Mouse (Mus musculus) macrophage (primary cell): ENCODE measurements around the gene Zfp652. TPM values are rescaled to one million over a fixed set of nuclear protein-coding genes. Genes with fewer than 3 reads are reported as not detected.
"Not testable (repeated sequence)": the region's sequence is repeated elsewhere in the genome, so short reads cannot be mapped to it uniquely, and the experiment has no call there.

ENCODE experiments used
- H3K27ac ChIP-seq: fragments of 350-480 bp; formaldehyde crosslinking; 2 replicates; pipeline ENCODE4 v1.9.0; 2021
- H3K36me3 ChIP-seq: fragments of 350-480 bp; formaldehyde crosslinking; 2 replicates; pipeline ENCODE4 v1.9.0; 2021; ENCODE audit errors: inconsistent target
- H3K4me3 ChIP-seq: fragments of 350-480 bp; formaldehyde crosslinking; 2 replicates; pipeline ENCODE4 v1.9.0; 2021; ENCODE audit errors: inconsistent target
- H3K79me2 ChIP-seq: fragments of 350-480 bp; formaldehyde crosslinking; 2 replicates; pipeline ENCODE4 v1.9.0; 2021; ENCODE audit errors: inconsistent target
- WGBS: methylation state at CpG from one replicate; pipeline ENCODE4 v1.1.7; 2026; ENCODE audit warnings: inconsistent platforms; ENCODE audit not compliant: missing documents; 5-methylcytosine and 5-hydroxymethylcytosine counted together
- polyA plus RNA-seq: library from polyadenylated mRNA; stranded (reverse); fragments of 250-400 nt; gene quantifications from 3 replicates; pipeline ENCODE4 v1.2.4, GENCODE M21; 2018; ENCODE audit warnings: inconsistent platforms
- total RNA-seq, 78 experiments: library from RNA; depleted of rRNA; stranded (reverse); fragments of 250-400 nt; gene quantifications; 1 replicate in 9 of 78; 2 replicates in 24 of 78; 3 replicates in 43 of 78; 4 replicates in 2 of 78; pipeline ENCODE4 v1.2.4; 2018; ENCODE audit warnings: inconsistent platforms in 56 of 78

Zfp652 gene
- total RNA-seq (2018; cell fraction: chromatin; rRNA removed), result 10 to 100 TPM in 20 of 26 experiments, 1 to 10 TPM in 6; 3.0 to 59.5 (median 33.4) TPM
- 10 to 100 TPM in 24 of 26 experiments, 1 to 10 TPM in 2; 6.1 to 53.2 (median 16.7) TPM for total RNA-seq (2018; cell fraction: cytosol; rRNA removed)
- 10 to 100 TPM in 22 of 26 experiments, 1 to 10 TPM in 4; 7.5 to 68.1 (median 28.6) TPM for total RNA-seq (2018; cell fraction: nucleus; rRNA removed)
- 17.9 to 26.2 TPM (median 25.2 TPM) in 3 replicates for polyA plus RNA-seq

DNA sequence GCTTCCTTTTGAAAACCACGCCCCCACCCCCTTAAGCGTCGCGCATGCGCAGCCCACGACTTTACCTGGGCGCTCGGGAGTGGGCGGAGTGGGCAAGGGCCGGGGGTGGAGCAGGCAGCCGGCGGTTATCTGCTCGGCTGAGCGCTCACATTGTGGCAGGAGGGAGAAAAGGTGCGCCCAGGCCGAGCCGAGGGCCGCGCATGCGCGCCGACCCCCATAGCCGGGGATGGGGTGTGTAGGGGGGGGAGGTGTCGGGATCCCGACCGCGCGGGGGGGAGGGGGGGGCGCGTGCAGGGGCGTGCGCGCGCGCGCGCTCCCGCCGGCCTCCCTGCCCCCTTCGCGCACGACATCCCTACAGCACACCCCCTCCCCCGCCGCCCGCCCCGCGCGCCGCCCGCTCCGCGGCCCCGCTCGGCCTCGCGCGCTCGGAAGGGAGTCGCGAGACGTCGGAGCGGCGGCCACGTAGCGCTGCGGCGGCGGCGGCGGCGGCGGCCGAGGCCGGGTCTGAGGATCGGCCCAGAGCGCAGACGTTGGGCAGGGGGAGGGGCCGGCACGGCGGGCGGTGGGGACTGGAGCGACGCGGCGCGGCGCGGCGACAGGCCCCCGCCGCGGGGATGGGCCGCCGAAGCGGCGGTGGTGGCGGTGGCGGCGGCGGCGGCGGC, at the start of gene Zfp652:
Gene Zfp652 (plus strand): TSS at position 111 of the 662 bp plus-strand sequence.
- no peaks in the 10 kb centered on the region for H3K36me3 ChIP-seq
- peak within 1 kb of the TSS; percentile 87 for H3K27ac ChIP-seq
- H3K4me3 ChIP-seq, result peak within 1 kb of the TSS; percentile 71
- peaks cover 43% of the 10 kb centered on the region for H3K79me2 ChIP-seq
- 0% methylated on average over 44 of the region's 103 CpGs for WGBS

DNA sequence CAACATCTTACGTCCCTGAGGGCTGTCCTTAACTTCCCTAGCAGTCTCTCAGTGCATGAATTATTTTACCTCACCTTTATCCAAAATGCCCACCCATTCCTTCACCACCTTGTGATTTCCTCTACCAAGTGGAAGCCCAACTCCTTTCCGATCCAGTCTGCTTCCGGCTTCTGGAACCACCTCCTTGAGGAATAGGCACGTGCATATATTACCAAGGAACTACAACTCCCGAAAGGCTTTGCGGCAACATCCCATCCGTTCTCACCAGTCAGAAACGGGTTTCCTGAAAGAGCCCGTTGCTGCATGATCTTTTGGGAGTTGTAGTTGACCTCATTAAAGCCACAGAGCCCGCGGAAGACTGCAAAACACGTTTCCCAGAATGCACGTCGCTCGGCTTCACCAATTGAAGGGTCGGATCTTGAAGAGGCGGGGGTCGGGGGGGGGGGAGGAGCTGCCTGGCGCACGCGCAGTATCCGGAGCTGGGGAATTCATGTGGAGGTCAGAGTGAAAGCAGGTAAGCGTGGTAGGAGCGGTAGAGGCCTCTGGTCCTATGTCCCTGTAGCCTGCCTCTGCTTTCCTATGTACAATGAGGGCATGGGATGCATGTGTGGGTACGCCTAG, 45.8 kb upstream of the Zfp652 start, which contains the start of gene Phb:
Gene Phb (plus strand): TSS at position 429 of the 621 bp plus-strand sequence.
- Histone ChIP-seq H3K27ac (peak within 1 kb of the TSS; percentile 50), H3K79me2 (peaks cover 17% of the 10 kb centered on the region), H3K36me3 (peaks cover 18% of the 10 kb centered on the region; the same call in 1 of the 2 replicates), H3K4me3 (peak within 1 kb of the TSS; percentile 97)
- 3% methylated on average over 24 of the region's 25 CpGs for WGBS

DNA sequence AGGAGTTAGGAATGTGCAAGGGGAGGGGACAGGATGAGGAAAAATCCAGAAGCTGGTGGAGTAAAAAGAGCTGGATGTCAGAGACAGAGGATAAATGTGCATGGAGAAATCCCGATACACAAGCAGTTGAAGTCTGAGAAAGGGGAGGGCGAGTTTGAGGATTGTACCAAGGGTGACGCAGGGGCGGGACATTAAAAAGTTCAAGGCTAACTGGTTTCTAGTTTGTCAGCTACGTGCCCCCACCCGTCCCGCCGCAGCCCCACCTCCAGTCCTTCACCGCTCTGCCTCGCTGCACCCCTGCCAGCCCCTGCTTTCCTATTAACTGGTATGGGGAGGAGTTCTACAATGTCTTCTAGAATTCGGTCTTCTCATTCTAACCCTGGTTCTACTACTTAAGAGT, 45.3 kb upstream of the Zfp652 start:
- Histone ChIP-seq H3K4me3 (peak overlapping the region; percentile 97), H3K79me2 (peaks cover 17% of the 10 kb centered on the region), H3K27ac (peak overlapping the region; percentile 39), H3K36me3 (peaks cover 23% of the 10 kb centered on the region; the same call in 1 of the 2 replicates)
- WGBS, result 1% methylated on average over 11 of the region's 11 CpGs

DNA sequence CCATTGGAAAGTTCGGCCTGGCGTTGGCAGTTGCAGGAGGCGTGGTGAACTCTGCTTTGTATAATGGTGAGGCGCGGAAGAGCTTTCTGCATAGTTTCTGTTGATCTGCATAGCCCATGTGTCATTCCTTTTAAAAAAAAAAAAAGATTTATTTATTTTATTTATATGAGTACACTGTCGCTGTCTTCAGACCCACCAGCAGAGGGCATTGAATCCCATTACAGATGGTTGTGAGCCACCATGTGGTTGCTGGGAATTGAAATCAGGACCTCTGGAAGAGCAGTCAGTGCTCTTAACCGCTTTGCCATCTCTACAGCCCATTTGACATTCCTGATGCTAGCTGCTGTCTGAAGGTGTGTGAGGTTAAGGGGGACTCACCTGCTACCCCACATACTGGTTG, 44.4 kb upstream of the Zfp652 start:
- Histone ChIP-seq H3K36me3 (peaks cover 28% of the 10 kb centered on the region; the same call in 1 of the 2 replicates), H3K79me2 (peaks cover 17% of the 10 kb centered on the region)
- H3K4me3 ChIP-seq, H3K27ac ChIP-seq: not testable (repeated sequence)
- WGBS, result 96% methylated on average over 7 of the region's 7 CpGs

DNA sequence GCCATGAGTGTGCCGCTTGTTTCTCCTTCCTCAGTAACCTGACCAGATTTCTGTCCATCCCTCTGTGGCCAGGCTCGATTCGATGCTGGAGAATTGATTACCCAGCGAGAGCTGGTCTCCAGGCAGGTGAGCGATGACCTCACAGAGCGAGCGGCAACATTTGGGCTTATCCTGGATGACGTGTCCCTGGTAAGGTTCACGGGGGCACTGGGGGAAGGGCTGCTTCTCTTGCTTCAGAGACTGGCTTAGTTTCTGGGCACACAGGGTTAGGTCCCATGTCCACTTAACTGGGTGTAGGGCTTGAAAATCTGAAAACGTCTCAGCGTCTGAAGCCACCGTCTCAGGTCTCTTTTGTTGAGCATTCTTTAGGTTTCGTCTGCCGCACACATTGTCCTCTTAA, 37.0 kb upstream of the Zfp652 start:
- peaks cover 68% of the 10 kb centered on the region; the same call in 1 of the 2 replicates for H3K36me3 ChIP-seq

DNA sequence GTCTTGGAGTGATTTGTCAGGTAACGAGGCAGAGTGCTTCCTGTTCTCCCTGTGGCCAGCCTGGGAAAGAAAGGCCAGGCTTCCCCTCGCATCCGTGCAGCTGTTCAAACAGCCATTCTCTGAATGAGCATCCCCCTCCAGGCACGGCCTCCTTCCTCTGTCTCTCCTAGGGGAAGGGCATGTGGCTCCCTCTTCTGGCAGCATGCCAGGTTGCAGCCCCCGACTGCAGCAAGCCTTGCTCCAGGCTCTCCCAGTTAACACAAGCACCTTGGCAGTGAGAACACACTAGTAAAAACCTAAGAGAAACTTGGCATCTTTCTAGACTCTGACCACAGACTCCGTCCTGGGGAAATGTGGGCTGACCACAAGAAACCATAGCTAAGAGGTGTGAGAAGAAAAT, 36.2 kb upstream of the Zfp652 start:
- no peak overlapping the region for H3K4me3 ChIP-seq
- no peak overlapping the region for H3K27ac ChIP-seq
- WGBS, result 58% methylated on average over 6 of the region's 6 CpGs
- no peaks in the 10 kb centered on the region for H3K79me2 ChIP-seq
- peaks cover 61% of the 10 kb centered on the region; the same call in 1 of the 2 replicates for H3K36me3 ChIP-seq

More for the DNA sequence above, 37.0 kb upstream of the Zfp652 start:
- no peak overlapping the region for H3K27ac ChIP-seq
- H3K79me2 ChIP-seq, result no peaks in the 10 kb centered on the region
- WGBS, result 88% methylated on average over 9 of the region's 14 CpGs
- H3K4me3 ChIP-seq, result no peak overlapping the region

DNA sequence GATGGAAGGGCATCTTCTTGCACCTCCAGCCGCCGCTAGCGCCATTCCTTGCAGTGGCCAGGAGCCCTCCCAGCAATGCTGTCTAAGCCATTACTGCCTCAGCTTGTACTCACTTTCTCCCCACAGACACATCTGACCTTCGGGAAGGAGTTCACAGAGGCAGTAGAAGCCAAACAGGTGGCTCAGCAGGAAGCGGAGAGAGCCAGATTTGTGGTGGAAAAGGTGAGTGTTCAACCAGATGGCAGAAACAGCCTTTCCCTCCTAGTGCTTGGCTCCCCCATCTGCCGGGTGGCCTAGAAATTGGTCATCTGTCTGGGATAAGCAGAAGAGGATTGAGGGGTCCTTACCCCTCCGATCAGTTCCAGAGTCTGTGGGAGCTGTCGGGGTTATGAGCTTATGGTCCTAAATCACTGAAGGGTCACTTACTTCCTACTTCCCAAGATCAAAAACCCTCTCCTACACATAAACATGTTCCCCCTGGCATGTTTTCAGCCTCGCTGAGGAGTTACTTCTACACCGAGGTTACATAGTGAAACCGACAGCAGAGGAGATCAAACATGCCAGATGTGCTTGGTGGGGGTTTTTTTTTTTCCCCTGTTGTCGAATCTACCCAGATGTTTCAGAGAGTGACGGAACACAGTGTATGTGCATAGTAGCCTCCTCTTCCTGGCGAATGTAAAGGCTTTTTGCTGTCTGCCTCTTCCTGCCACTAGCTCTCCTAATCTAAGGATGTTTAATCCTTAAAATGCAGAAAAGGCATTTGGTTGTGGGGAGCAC, 34.4 kb upstream of the Zfp652 start:
- Histone ChIP-seq H3K4me3 (no peak overlapping the region), H3K27ac (no peak overlapping the region), H3K36me3 (peaks cover 48% of the 10 kb centered on the region; the same call in 1 of the 2 replicates), H3K79me2 (no peaks in the 10 kb centered on the region)
- 96% methylated on average over 14 of the region's 14 CpGs for WGBS

DNA sequence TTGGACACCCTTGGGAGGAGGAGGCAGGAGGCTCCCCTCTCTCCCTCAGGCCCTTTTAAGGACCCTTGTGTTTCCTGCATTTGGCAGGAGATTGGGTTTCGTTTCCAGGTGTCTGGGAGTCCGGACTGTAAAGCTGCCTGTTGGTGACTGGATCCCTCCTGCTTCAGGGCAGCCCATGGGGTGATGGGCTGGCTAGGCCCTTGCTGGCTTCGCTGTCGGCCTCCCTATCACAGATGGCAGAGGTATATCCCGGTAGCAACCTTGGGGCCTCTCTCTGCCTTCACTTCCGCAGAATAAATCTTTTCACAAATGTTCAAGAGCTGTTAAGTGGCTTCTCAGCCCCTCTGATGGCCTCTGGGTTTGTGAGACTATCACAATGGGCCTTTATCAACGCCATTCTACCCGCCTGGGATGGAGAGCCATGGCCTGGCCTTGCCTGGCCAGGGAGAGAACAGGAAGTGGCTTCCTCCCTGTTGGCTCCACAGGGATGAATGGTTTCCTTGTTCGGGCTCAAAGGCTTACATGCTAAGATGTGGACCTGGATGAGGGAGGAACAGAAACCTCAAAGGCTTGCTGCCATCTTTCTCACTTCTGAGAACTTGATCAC, 30.4 kb upstream of the Zfp652 start:
- no peaks in the 10 kb centered on the region for H3K79me2 ChIP-seq
- peaks cover 30% of the 10 kb centered on the region; the same call in 1 of the 2 replicates for H3K36me3 ChIP-seq
- no peak overlapping the region for H3K4me3 ChIP-seq
- no peak overlapping the region for H3K27ac ChIP-seq
- 84% methylated on average over 8 of the region's 9 CpGs for WGBS

DNA sequence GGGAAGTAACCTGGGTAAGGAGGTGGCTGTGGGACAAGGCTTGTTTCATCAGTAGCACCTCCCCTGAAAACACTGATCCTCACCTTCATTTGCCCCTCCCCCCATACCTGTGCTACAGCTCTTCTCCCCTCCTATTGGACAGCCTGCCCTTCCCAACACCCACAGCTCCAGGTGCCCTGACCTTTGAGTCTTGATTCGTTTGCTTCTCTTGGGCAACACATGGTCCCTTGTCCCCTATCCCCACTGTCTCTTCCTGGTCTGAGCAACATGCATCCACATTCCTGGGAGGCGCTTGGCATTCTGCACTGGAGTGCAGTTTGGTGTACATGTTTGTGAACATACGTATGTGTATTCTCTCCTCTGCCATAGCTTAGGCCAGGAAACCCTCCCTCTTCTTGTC, 29.5 kb upstream of the Zfp652 start:
- H3K79me2 ChIP-seq, result no peaks in the 10 kb centered on the region
- no peak overlapping the region for H3K4me3 ChIP-seq
- no peak overlapping the region for H3K27ac ChIP-seq
- WGBS, result 92% methylated on average over 3 of the region's 3 CpGs
- H3K36me3 ChIP-seq, result peaks cover 21% of the 10 kb centered on the region; the same call in 1 of the 2 replicates

DNA sequence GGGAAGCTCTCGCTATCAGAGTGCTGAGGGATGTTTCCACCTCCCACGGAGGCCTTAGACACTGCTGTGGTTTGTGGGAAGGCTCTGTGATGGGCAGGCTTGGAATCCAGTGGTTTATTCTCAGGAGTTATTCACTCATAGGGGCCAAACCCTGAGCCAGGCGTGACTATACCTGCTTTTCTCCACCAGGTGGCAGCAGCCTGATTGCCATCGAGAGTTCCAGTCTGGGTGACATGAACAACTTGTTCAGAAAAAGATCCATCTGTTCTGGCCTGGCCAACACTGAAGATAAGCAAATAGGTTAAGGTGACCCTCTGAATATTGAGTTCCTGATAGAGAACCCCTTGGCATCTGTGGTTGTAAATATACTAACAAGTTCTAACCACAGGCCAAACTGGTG, 26.4 kb upstream of the Zfp652 start:
- H3K4me3 ChIP-seq, result no peak overlapping the region
- H3K27ac ChIP-seq, result no peak overlapping the region
- H3K79me2 ChIP-seq, result no peaks in the 10 kb centered on the region
- H3K36me3 ChIP-seq, result no peaks in the 10 kb centered on the region
- WGBS, result 0% methylated on average over 4 of the region's 4 CpGs

DNA sequence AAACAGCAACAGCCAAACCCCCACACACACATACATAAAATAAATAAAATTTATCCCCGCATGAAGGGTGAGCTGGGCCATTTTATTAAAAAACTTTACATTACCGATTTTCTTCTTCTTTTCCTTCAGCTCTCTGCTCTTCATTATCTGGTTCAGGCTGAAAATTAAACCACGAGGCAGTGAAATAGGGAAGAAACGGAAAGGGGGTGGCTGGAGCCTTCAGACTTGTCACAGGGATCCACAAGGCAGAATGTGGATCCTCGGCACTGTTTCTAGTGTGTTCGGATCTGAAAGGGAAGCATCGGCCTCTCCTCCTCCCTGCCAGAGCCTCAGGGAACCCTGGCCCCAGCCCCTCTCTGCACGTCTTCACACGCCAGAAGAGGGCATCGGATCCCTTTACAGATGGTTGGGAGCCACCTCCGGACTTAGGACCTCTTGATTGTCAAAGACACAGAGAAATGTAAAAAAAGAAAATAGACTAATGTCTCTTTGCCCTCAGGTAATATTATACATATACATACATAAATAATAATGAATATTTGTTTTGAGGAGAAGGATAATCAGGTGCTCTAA, 25.3 kb upstream of the Zfp652 start:
- H3K36me3 ChIP-seq, result no peaks in the 10 kb centered on the region
- 23% methylated on average over 11 of the region's 11 CpGs for WGBS
- peak overlapping the region; percentile 98 for H3K27ac ChIP-seq
- H3K79me2 ChIP-seq, result no peaks in the 10 kb centered on the region
- H3K4me3 ChIP-seq, result no peak overlapping the region

DNA sequence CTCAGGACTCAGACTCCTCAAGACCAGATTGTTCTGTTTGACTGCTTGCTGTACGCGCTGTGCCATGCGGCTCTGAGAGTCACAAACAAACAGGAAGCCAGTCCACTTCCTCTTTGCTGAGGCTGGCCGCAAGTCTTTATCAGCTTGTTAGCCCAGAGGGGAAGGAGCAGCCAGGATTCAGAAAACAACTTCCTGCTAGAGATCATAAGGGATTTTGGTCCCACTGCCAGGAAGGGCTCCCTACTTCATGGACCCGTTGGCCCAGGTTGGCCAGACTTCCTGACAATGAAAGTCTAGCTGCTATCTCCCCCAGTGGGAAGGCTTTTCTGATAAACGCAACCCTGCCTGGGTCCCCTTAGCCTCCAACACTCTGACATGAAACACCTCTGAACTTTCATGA, 24.0 kb upstream of the Zfp652 start:
- WGBS, result 1% methylated on average over 6 of the region's 6 CpGs

DNA sequence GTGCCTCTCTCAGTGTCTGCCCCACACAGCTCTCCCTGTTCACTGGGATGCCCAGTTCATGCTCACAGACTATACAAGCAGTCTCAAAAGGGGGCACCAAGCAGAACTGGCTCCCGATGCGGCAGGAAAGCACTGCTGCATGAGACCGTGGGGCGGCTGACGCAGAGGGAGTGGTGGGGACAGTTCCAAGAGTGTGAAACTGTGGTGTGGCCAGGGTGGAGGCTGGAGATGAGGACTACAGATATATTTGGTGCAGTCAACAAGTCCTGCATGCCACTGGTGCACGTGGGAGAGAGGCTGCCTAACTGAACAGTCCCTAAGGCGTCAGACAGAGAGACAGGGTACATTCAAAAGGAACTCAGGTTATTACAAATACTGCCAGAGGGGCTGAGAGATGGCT, 23.5 kb upstream of the Zfp652 start:
- H3K4me3 ChIP-seq, result no peak overlapping the region
- H3K27ac ChIP-seq, result peak overlapping the region; percentile 98
- 4% methylated on average over 7 of the region's 7 CpGs for WGBS
- H3K79me2 ChIP-seq, result no peaks in the 10 kb centered on the region
- H3K36me3 ChIP-seq, result no peaks in the 10 kb centered on the region

More for the DNA sequence above, 24.0 kb upstream of the Zfp652 start:
- Histone ChIP-seq H3K36me3 (no peaks in the 10 kb centered on the region), H3K4me3 (no peak overlapping the region), H3K27ac (peak overlapping the region; percentile 98), H3K79me2 (no peaks in the 10 kb centered on the region)

DNA sequence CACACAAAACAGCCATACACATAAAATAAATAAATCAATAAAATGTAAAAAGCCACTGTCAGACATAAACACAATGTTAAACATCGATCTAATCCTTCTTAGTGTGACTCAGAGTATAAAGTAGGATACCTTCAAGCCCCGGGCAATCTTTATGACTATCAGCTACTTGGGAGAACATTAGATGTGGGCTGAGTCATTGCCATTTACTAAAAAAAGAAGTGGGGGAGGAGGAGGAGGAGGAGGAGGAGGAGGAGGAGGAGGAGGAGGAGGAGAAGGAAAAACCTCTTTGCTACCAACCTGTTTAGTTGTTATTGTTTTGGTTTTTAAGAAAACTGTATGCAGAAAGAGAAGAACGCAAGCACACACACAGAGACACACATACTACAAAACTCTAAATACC, 22.9 kb upstream of the Zfp652 start:
- Histone ChIP-seq H3K27ac (peak overlapping the region; percentile 98), H3K79me2 (no peaks in the 10 kb centered on the region), H3K36me3 (no peaks in the 10 kb centered on the region), H3K4me3 (no peak overlapping the region)
- 75% methylated on average over 2 of the region's 3 CpGs for WGBS
